Mouse (Mus musculus) megakaryocyte, embryonic 14.5 days (primary cell): ENCODE measurements at regions not wholly inside any gene's neighbourhood (a gene's known extent, or its start where the extent isn't known, plus 50 kb on each side); places are given as distances from the start of the nearest gene placed in this dataset.

Experiments
- FLI1 ChIP-seq: IDR thresholded peaks from 2 replicates; pipeline ENCODE4 v1.6.1; 2012; ENCODE audit warnings: low read length, inconsistent platforms, mixed read lengths
- GATA1 ChIP-seq: IDR thresholded peaks from 3 replicates; pipeline ENCODE4 v1.6.1; 2012; ENCODE audit warnings: mixed read lengths, low read length, inconsistent platforms, borderline replicate concordance

DNA sequence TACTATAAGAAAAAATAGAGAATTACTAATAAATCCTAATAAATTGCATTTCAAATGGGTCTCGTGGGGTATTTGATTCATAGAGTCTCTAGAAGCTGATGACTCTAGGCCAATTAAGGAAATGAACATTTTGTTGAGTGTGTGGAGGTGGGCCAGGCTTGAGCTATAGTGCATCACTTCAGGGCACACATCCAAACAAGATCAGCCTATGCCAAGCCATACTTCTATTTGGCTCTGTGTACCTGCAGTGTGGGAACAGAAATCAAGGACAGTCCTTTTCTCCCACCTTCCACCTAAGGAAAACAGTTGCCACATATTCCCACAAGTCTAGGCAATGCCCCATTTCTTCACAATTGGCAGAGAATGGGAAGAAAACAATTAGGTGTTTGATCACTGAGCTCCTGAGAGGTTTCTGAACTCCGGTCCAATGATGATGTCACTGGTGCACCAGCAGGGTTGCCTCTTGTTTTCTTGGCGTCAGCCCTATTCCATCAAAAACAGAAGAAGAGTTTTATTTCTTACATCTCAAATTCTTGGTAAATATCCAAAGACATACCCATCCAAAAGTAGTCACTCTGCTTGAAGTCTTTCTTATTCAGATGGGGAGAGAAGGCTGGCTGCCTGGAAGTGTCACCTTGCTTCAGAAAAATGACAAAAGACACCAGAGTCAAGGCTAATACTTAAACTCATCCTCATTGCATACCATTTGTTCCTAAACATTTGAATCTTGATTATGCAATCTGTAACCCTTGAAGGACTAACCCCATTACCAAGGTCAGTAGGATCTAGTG is 2092.3 kb downstream of the 4930444P10Rik start:
- no peak for TF ChIP-seq GATA1
- no peak for TF ChIP-seq FLI1
